Mouse (Mus musculus): ENCODE results near the gene Rap1gds1.

DNA sequence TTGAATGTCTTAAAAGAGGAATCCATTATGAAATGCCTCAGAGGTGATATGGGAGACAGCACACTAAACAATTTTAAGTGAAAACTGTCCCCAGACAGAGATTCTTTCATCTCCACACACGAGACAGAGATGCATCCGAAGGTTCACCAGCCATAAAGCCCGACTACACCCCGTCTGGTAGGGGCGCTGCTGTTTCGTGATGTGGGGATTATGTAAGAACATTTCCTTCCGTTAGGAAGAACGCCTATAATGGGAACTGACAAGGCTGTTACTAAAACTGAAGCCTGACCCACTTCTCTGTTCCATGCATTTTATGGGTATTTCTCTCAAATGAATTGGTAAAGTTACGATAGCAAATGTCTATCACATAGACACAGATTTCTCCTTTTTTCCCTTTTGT is 62.6 kb downstream of the Rap1gds1 start:
- no peak for TF ChIP-seq CTCF (IDR thresholded peaks at IDR 0.05; ENCODE audit: borderline replicate concordance, extremely low read depth, insufficient read depth, insufficient read length)
- TF ChIP-seq POLR2A (IDR thresholded peaks at IDR 0.05; ENCODE audit: borderline replicate concordance, extremely low read depth, insufficient read depth, insufficient read length, poor library complexity, severe bottlenecking) = no peak

Measured in brain, embryonic 14.5 days (tissue).